Mouse (Mus musculus) CH12.LX (cell line): ENCODE data around the gene Fhit. TPM values are rescaled to one million over a fixed set of nuclear protein-coding genes. Genes with fewer than 3 reads are reported as not detected.

Experiments
- DNase-seq: peaks from one replicate; pipeline ENCODE4 v3.0.0-alpha.2; 2013; ENCODE audit errors: extremely low read depth
- H3K27ac ChIP-seq: 2 replicates; pipeline ENCODE4 v1.5.1; 2012; ENCODE audit warnings: low read depth, mild to moderate bottlenecking, control low read depth, moderate library complexity; ENCODE audit not compliant: insufficient read depth
- H3K27me3 ChIP-seq: replicated peaks from 2 replicates; pipeline ENCODE3; 2012; ENCODE audit warnings: inconsistent platforms
- H3K36me3 ChIP-seq, 2 experiments: replicated peaks in 1 of 2; 2 replicates each; pipeline versions ENCODE3 to v1.6.1; 2012; ENCODE audit warnings: inconsistent platforms in 1 of 2, low read length in 1 of 2, mild to moderate bottlenecking in 1 of 2, mixed read lengths in 1 of 2, moderate library complexity in 1 of 2; ENCODE audit not compliant: control insufficient read depth in 1 of 2, insufficient read depth in 1 of 2
- H3K4me1 ChIP-seq, 2 experiments: 2 replicates each; pipeline ENCODE4 v1.6.1; 2012; ENCODE audit warnings: inconsistent platforms in 1 of 2, moderate library complexity in 1 of 2; ENCODE audit not compliant: insufficient read depth in 2 of 2, control insufficient read depth in 1 of 2
- H3K4me2 ChIP-seq: 2 replicates; pipeline ENCODE4 v1.6.1; 2012; ENCODE audit warnings: low read depth, mild to moderate bottlenecking, control low read depth; ENCODE audit not compliant: poor library complexity, insufficient read depth, severe bottlenecking
- H3K4me3 ChIP-seq, 3 experiments: fragments of 150-350 bp in 1 of 3; sonication (generic) in 1 of 3; replicated peaks in 1 of 3; 2 replicates each; pipeline versions ENCODE3 to v1.5.1; 2011 to 2012; ENCODE audit warnings: low read depth in 2 of 3, low read length in 2 of 3, mild to moderate bottlenecking in 2 of 3, moderate library complexity in 2 of 3, control low read depth in 1 of 3, improper control_type of control experiment in 1 of 3, inconsistent platforms in 1 of 3, mixed read lengths in 1 of 3; ENCODE audit not compliant: poor library complexity in 1 of 3
- H3K79me2 ChIP-seq: replicated peaks from 2 replicates; pipeline ENCODE4 v1.6.1; 2012; ENCODE audit warnings: mild to moderate bottlenecking, moderate library complexity; ENCODE audit not compliant: control insufficient read depth, poor library complexity, insufficient read depth, severe bottlenecking; ENCODE audit errors: extremely low read depth
- H3K9ac ChIP-seq: 2 replicates; pipeline ENCODE4 v1.6.1; 2012; ENCODE audit warnings: low read depth, mild to moderate bottlenecking, control low read depth, moderate library complexity; ENCODE audit not compliant: insufficient read depth
- H3K9me3 ChIP-seq: replicated peaks from 2 replicates; pipeline ENCODE3; 2012; ENCODE audit warnings: low read length, inconsistent platforms, mixed read lengths
- BHLHE40 ChIP-seq: IDR thresholded peaks from 2 replicates; pipeline ENCODE4 v1.6.1; 2011; ENCODE audit warnings: mild to moderate bottlenecking, low read depth, low read length, improper control_type of control experiment
- E2F4 ChIP-seq: IDR thresholded peaks from 2 replicates; pipeline ENCODE4 v1.6.1; 2011; ENCODE audit warnings: low read depth, low read length, improper control_type of control experiment; ENCODE audit not compliant: insufficient replicate concordance
- ELF1 ChIP-seq: IDR thresholded peaks from 2 replicates; pipeline ENCODE4 v1.6.1; 2014; ENCODE audit warnings: low read depth, mild to moderate bottlenecking, inconsistent platforms, low read length, improper control_type of control experiment
- EP300 ChIP-seq: IDR thresholded peaks from 2 replicates; pipeline ENCODE4 v1.6.1; 2011; ENCODE audit warnings: low read length, improper control_type of control experiment
- IRF4 ChIP-seq: IDR thresholded peaks from 2 replicates; pipeline ENCODE4 v1.6.1; 2014; ENCODE audit warnings: low read depth, mild to moderate bottlenecking, inconsistent platforms, low read length, improper control_type of control experiment
- JUN ChIP-seq: IDR thresholded peaks from 2 replicates; pipeline ENCODE4 v1.6.1; 2011; ENCODE audit warnings: low read depth, mild to moderate bottlenecking, low read length, improper control_type of control experiment, moderate library complexity; ENCODE audit not compliant: insufficient read depth
- JUND ChIP-seq: conservative IDR thresholded peaks from 2 replicates; pipeline ENCODE4 v1.6.1; 2011; ENCODE audit warnings: low read depth, low read length, improper control_type of control experiment
- MEF2A ChIP-seq: IDR thresholded peaks from 2 replicates; pipeline ENCODE4 v1.6.1; 2014; ENCODE audit warnings: low read depth, mild to moderate bottlenecking, inconsistent platforms, low read length, improper control_type of control experiment, borderline replicate concordance
- MYC ChIP-seq: IDR thresholded peaks from 2 replicates; pipeline ENCODE4 v1.6.1; 2011; ENCODE audit warnings: low read depth, mild to moderate bottlenecking, improper control_type of control experiment, low read length
- NELFE ChIP-seq: IDR thresholded peaks from 2 replicates; pipeline ENCODE4 v1.6.1; 2011; ENCODE audit warnings: low read depth, low read length, improper control_type of control experiment
- PAX5 ChIP-seq: IDR thresholded peaks from 2 replicates; pipeline ENCODE4 v1.6.1; 2012; ENCODE audit warnings: low read length, inconsistent platforms, mixed read lengths
- RAD21 ChIP-seq: IDR thresholded peaks from 2 replicates; pipeline ENCODE4 v1.6.1; 2011; ENCODE audit warnings: low read depth, mild to moderate bottlenecking, low read length, improper control_type of control experiment, moderate library complexity
- RCOR1 ChIP-seq: conservative IDR thresholded peaks from 2 replicates; pipeline ENCODE4 v1.6.1; 2012; ENCODE audit warnings: low read depth, mild to moderate bottlenecking, inconsistent platforms, low read length, improper control_type of control experiment
- SIN3A ChIP-seq: IDR thresholded peaks from 2 replicates; pipeline ENCODE4 v1.6.1; 2012; ENCODE audit warnings: low read length, improper control_type of control experiment, inconsistent platforms
- TBP ChIP-seq: conservative IDR thresholded peaks from 2 replicates; pipeline ENCODE4 v1.6.1; 2011; ENCODE audit warnings: low read depth, low read length, improper control_type of control experiment
- TCF12 ChIP-seq: IDR thresholded peaks from 2 replicates; pipeline ENCODE4 v1.6.1; 2014; ENCODE audit warnings: low read depth, mild to moderate bottlenecking, inconsistent platforms, low read length, improper control_type of control experiment
- UBTF ChIP-seq: IDR thresholded peaks from 2 replicates; pipeline ENCODE4 v1.6.1; 2012; ENCODE audit warnings: low read depth, mild to moderate bottlenecking, inconsistent platforms, low read length, improper control_type of control experiment, moderate library complexity
- ZKSCAN1 ChIP-seq: IDR thresholded peaks from 2 replicates; pipeline ENCODE4 v1.6.1; 2012; ENCODE audit warnings: low read depth, inconsistent platforms, low read length, improper control_type of control experiment, borderline replicate concordance
- ZMIZ1 ChIP-seq: IDR thresholded peaks from 2 replicates; pipeline ENCODE4 v1.6.1; 2012; ENCODE audit warnings: low read depth, mild to moderate bottlenecking, inconsistent platforms, low read length, improper control_type of control experiment
- dilution Hi-C: fragments of 300-500 bp; cut with MboI; formaldehyde crosslinking; loops from 2 replicates; pipeline ENCODE4 v1.14.3; 2020; ENCODE audit warnings: low sequenced_read_pairs; ENCODE audit not compliant: extremely low pct_unique_long_range_greater_than_20kb, extremely low pct_ligation_motif_present
- in situ Hi-C: fragments of 300-500 bp; cut with MboI; formaldehyde crosslinking; loops from 3 replicates; pipeline ENCODE4 v1.14.3; 2019; ENCODE audit warnings: low sequenced_read_pairs, low pct_ligation_motif_present, low pct_unique_long_range_greater_than_20kb, mixed read lengths
- polyA plus RNA-seq: library from polyadenylated mRNA; unstranded; fragments of >175 nt; gene quantifications from 2 replicates; pipeline ENCODE4 v1.2.1, GENCODE M21; 2012; ENCODE audit warnings: low read depth; ENCODE audit not compliant: insufficient read length
- total RNA-seq, 2 experiments: library from RNA; depleted of rRNA; stranded (reverse); fragments of 300-350 nt in 1 of 2; fragments of >200 nt in 1 of 2; gene quantifications; 2 replicates each; pipeline ENCODE4 v1.2.3; 2012 to 2014

Fhit gene
- total and polyA plus RNA-seq, 3 experiments = 0.64 to 1.9 (median 0.64) TPM

- H3K27me3 ChIP-seq = no peaks in the 10 kb centered on the region
- H3K4me3 ChIP-seq = no peak overlapping the region
- in situ Hi-C loops (no loop called here), dilution Hi-C loops (no loop called here)
- no peaks in the 10 kb centered on the region for H3K36me3 ChIP-seq
- H3K27ac ChIP-seq = no peak overlapping the region
- no peaks in the 10 kb centered on the region for H3K79me2 ChIP-seq
- no peak overlapping the region for H3K9ac ChIP-seq
- no peaks in the 10 kb centered on the region for H3K9me3 ChIP-seq
- H3K4me2 ChIP-seq = no peak overlapping the region
- no peaks in the 10 kb centered on the region for H3K4me1 ChIP-seq
- no peak for DNase-seq
- TF ChIP-seq JUND (no peak), TBP (no peak), BHLHE40 (no peak), RAD21 (no peak), SIN3A (no peak), UBTF (no peak), PAX5 (no peak), JUN (no peak), NELFE (no peak), RCOR1 (no peak), ELF1 (no peak), MYC (no peak), MEF2A (no peak), IRF4 (no peak), ZKSCAN1 (no peak)
Observed at GRCm38 (mm10) chr14:9788402-9788950, 1373.4 kb downstream of the Fhit start.

GRCm38 (mm10) chr14:9787389-9787788, 1374.4 kb downstream of the Fhit start:
- DNase-seq = no peak
- Histone ChIP-seq H3K9me3 (no peaks in the 10 kb centered on the region), H3K4me1 (no peaks in the 10 kb centered on the region), H3K4me3 (no peak overlapping the region), H3K36me3 (no peaks in the 10 kb centered on the region), H3K4me2 (no peak overlapping the region), H3K27ac (no peak overlapping the region), H3K9ac (no peak overlapping the region), H3K79me2 (no peaks in the 10 kb centered on the region), H3K27me3 (no peaks in the 10 kb centered on the region)
- TF ChIP-seq PAX5 (no peak), MEF2A (no peak), NELFE (no peak), TCF12 (no peak), UBTF (no peak), RCOR1 (no peak), EP300 (no peak), MYC (no peak), ZMIZ1 (no peak), ELF1 (no peak), E2F4 (no peak)
- in situ Hi-C loops (no loop called here), dilution Hi-C loops (no loop called here)
